Mouse (Mus musculus) gastrocnemius, postnatal 10 days (tissue): ENCODE data around the gene Coil. TPM values are rescaled to one million over a fixed set of nuclear protein-coding genes. Genes with fewer than 3 reads are reported as not detected.
"Not testable (repeated sequence)": the region's sequence is repeated elsewhere in the genome, so short reads cannot be mapped to it uniquely, and the experiment has no call there.

Source experiments
- DNase-seq: peaks from one replicate; pipeline ENCODE4 v3.0.0; 2021; ENCODE audit warnings: mixed read lengths
- total RNA-seq, 2 experiments: library from RNA; stranded (reverse); gene quantifications; 2 replicates each; pipeline ENCODE4 v1.2.3; 2021

Coil gene
- total RNA-seq, 2 experiments from 2014 or later, result 3.9 to 5.7 TPM

GRCm38 (mm10) chr11:89006404-89006803 is 36.4 kb downstream of the Coil start:
- no peak for DNase-seq

- DNase-seq, result no peak
Measured at GRCm38 (mm10) chr11:89007582-89007981, 37.5 kb downstream of the Coil start.

- no peak for DNase-seq
Measured at GRCm38 (mm10) chr11:89009066-89009465, 39.0 kb downstream of the Coil start.

- no peak for DNase-seq
Measured at GRCm38 (mm10) chr11:89009496-89009895, 39.4 kb downstream of the Coil start.

GRCm38 (mm10) chr11:89012241-89012640 is 42.2 kb downstream of the Coil start:
- DNase-seq, result no peak

- no peak for DNase-seq
Measured at GRCm38 (mm10) chr11:89017514-89018182, 47.6 kb downstream of the Coil start.

- no peak for DNase-seq
Measured at GRCm38 (mm10) chr11:89020681-89021305, 50.7 kb downstream of the Coil start.

GRCm38 (mm10) chr11:89021687-89022086 is 51.6 kb downstream of the Coil start:
- DNase-seq, result no peak

GRCm38 (mm10) chr11:89022120-89022731 is 52.2 kb downstream of the Coil start:
- no peak for DNase-seq

GRCm38 (mm10) chr11:89023477-89023876 is 53.4 kb downstream of the Coil start:
- no peak for DNase-seq

GRCm38 (mm10) chr11:89024181-89024881 is 54.3 kb downstream of the Coil start:
- peak; percentile 80 for DNase-seq

GRCm38 (mm10) chr11:89025603-89026002 is 55.6 kb downstream of the Coil start:
- DNase-seq, result no peak

- no peak for DNase-seq
Measured at GRCm38 (mm10) chr11:89026117-89026516, 56.1 kb downstream of the Coil start.

- no peak for DNase-seq
Measured at GRCm38 (mm10) chr11:89027955-89028361, 57.9 kb downstream of the Coil start.

GRCm38 (mm10) chr11:89028871-89029405 is 58.9 kb downstream of the Coil start:
- no peak for DNase-seq

GRCm38 (mm10) chr11:89030552-89030951 is 60.5 kb downstream of the Coil start:
- DNase-seq, result no peak

GRCm38 (mm10) chr11:89031189-89031588 is 61.1 kb downstream of the Coil start:
- no peak for DNase-seq

- no peak for DNase-seq
Measured at GRCm38 (mm10) chr11:89034592-89034991, 64.5 kb downstream of the Coil start.

- no peak for DNase-seq
Measured at GRCm38 (mm10) chr11:89035552-89035951, 65.5 kb downstream of the Coil start.

GRCm38 (mm10) chr11:89038496-89038895 is 68.4 kb downstream of the Coil start:
- DNase-seq, result no peak

GRCm38 (mm10) chr11:89039325-89039724 is 69.3 kb downstream of the Coil start:
- peak; percentile 54 for DNase-seq

GRCm38 (mm10) chr11:89041073-89041472 is 71.0 kb downstream of the Coil start:
- not testable (repeated sequence) for DNase-seq
